Mouse (Mus musculus): ENCODE measurements at regions not wholly inside any gene's neighbourhood (a gene's known extent, or its start where the extent isn't known, plus 50 kb on each side); places are given as distances from the start of the nearest gene placed in this dataset.

DNA sequence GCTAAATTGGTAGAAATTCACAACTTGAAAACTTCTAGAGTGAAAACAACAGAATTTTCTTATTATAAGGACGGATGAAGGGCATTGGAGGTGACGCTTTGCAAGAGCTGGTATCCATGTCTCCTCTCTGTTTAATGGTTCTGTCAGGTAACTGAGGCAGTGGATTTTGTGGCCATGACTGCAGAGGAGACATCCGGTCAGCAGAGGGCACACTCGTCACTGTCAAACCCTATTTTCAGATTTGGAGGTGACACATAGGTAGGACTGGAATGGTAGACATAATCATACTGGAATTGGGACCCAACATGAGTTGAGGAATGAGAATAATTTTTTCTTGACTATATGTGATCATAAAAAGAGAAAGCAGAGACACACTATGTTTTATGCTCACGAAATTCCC, 98.7 kb upstream of the Zic3 start:
- no peaks in the 10 kb centered on the region for H3K4me1 ChIP-seq (ENCODE audit: control insufficient read depth, insufficient read depth, low read length)
- no peak overlapping the region for H3K27ac ChIP-seq (replicated peaks; ENCODE audit: low read depth, low read length)
- H3K4me2 ChIP-seq (ENCODE audit: low read depth, low read length): no peak overlapping the region
- no peak overlapping the region for H3K9ac ChIP-seq (ENCODE audit: low read depth, low read length)
- DNase-seq (ENCODE audit: low spot score): no peak
- H3K27me3 ChIP-seq (replicated peaks; ENCODE audit: control insufficient read depth, insufficient read depth, low read length): peaks cover 65% of the 10 kb centered on the region
- no peaks in the 10 kb centered on the region for H3K36me3 ChIP-seq (ENCODE audit: control insufficient read depth, insufficient read depth, low read length)
- ATAC-seq (ENCODE audit: low read depth): no peak
- 37% methylated on average over 5 of the region's 5 CpGs for WGBS
- no peak overlapping the region for H3K4me3 ChIP-seq (ENCODE audit: low read depth, low read length)
- H3K9me3 ChIP-seq (ENCODE audit: control insufficient read depth, low read length): no peaks in the 10 kb centered on the region

DNA sequence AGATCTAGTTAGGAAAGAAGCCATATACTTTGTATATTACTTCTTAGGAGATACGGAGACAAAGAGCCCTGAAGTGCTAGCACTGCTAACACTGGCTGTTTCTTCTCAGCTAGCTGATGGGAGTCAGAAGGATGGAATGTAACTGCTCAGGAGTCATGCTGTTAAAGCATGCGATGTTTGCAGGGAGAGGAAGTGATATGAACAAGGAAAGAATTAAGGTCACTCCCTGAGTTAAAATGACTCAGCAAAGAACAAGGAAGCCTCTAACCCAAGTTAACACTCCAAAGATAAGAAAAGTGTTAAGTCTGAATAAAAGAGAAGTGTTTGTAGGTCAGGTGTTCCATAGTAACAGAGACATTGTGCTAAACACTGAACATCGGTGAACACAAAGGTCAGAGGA, 86.9 kb upstream of the Zic3 start:
- DNase-seq (ENCODE audit: low spot score): no peak
- H3K4me2 ChIP-seq (ENCODE audit: low read depth, low read length): no peak overlapping the region

DNA sequence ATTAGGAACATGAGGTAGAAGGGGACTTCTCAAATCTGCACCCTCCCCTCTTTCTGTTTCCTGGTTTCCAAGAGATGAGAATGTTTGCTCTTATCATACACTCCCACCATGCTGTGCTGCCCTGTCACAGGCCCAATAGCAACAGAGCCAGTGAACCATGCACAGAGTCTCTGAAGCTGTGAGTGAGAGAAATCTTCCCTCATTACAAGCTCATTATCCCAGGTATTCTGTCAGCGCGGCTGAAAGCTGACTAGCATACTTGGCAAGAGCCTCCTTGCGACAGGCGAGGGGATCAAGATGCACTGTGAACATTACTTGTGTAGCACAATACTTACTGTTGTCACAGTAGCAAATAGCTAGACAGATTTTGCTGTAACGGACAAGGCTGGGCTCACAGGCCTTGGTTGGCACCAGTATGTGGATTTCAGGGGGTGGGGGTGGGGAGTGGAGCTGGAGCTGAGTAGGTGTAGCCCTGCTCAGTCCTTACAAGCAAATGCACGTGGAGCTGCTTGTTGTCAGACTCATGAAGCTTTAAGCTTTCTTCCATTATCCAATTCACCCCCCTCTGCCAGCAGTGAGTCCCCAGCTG, 84.2 kb upstream of the Zic3 start:
- H3K9me3 ChIP-seq (ENCODE audit: control insufficient read depth, low read length): no peaks in the 10 kb centered on the region
- H3K27me3 ChIP-seq (replicated peaks; ENCODE audit: control insufficient read depth, insufficient read depth, low read length): peaks cover 5% of the 10 kb centered on the region; the same call in 1 of the 2 replicates
- WGBS: 41% methylated on average over 6 of the region's 6 CpGs
- no peak overlapping the region for H3K4me2 ChIP-seq (ENCODE audit: low read depth, low read length)
- no peak overlapping the region for H3K4me3 ChIP-seq (ENCODE audit: low read depth, low read length)
- DNase-seq (ENCODE audit: low spot score) (no peak), ATAC-seq (ENCODE audit: low read depth) (no peak)
- H3K36me3 ChIP-seq (ENCODE audit: control insufficient read depth, insufficient read depth, low read length): no peaks in the 10 kb centered on the region
- H3K27ac ChIP-seq (replicated peaks; ENCODE audit: low read depth, low read length): no peak overlapping the region
- H3K4me1 ChIP-seq (ENCODE audit: control insufficient read depth, insufficient read depth, low read length): no peaks in the 10 kb centered on the region
- H3K9ac ChIP-seq (ENCODE audit: low read depth, low read length): no peak overlapping the region

More for the DNA sequence above, 86.9 kb upstream of the Zic3 start:
- H3K27ac ChIP-seq (replicated peaks; ENCODE audit: low read depth, low read length): no peak overlapping the region
- peaks cover 5% of the 10 kb centered on the region; the same call in 1 of the 2 replicates for H3K27me3 ChIP-seq (replicated peaks; ENCODE audit: control insufficient read depth, insufficient read depth, low read length)
- ATAC-seq (ENCODE audit: low read depth): no peak
- H3K9me3 ChIP-seq (ENCODE audit: control insufficient read depth, low read length): no peaks in the 10 kb centered on the region
- H3K4me1 ChIP-seq (ENCODE audit: control insufficient read depth, insufficient read depth, low read length): no peaks in the 10 kb centered on the region
- no peak overlapping the region for H3K9ac ChIP-seq (ENCODE audit: low read depth, low read length)
- no peak overlapping the region for H3K4me3 ChIP-seq (ENCODE audit: low read depth, low read length)
- H3K36me3 ChIP-seq (ENCODE audit: control insufficient read depth, insufficient read depth, low read length): no peaks in the 10 kb centered on the region
- 49% methylated on average over 3 of the region's 3 CpGs for WGBS

DNA sequence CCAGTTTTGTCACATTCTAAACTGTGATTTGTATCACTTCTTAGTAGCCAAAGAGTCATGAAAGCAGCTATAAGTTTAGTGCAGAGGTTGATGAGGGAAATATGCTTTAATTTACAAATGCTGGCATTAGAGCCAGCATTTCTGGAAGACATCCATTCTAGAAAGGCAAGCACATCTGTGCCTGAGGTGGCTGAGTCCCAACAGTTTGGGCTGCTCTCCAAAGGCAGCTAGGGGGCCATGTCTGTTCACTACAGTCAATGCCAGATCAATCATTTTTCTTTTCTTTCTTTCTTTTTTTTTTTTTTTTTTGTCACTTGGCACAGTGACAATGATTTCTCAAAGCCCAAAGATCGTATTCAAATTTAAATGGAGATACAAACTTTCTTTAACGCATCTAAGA, 71.6 kb upstream of the Zic3 start:
- no peaks in the 10 kb centered on the region for H3K4me1 ChIP-seq (ENCODE audit: control insufficient read depth, insufficient read depth, low read length)
- H3K9me3 ChIP-seq (ENCODE audit: control insufficient read depth, low read length): no peaks in the 10 kb centered on the region
- no peak overlapping the region for H3K27ac ChIP-seq (replicated peaks; ENCODE audit: low read depth, low read length)
- H3K9ac ChIP-seq (ENCODE audit: low read depth, low read length): no peak overlapping the region
- DNase-seq (ENCODE audit: low spot score) (no peak), ATAC-seq (ENCODE audit: low read depth) (no peak)
- no peaks in the 10 kb centered on the region for H3K36me3 ChIP-seq (ENCODE audit: control insufficient read depth, insufficient read depth, low read length)
- no peak overlapping the region for H3K4me2 ChIP-seq (ENCODE audit: low read depth, low read length)
- no peak overlapping the region for H3K4me3 ChIP-seq (ENCODE audit: low read depth, low read length)
- 52% methylated on average over 2 of the region's 2 CpGs for WGBS
- no peaks in the 10 kb centered on the region for H3K27me3 ChIP-seq (replicated peaks; ENCODE audit: control insufficient read depth, insufficient read depth, low read length)

DNA sequence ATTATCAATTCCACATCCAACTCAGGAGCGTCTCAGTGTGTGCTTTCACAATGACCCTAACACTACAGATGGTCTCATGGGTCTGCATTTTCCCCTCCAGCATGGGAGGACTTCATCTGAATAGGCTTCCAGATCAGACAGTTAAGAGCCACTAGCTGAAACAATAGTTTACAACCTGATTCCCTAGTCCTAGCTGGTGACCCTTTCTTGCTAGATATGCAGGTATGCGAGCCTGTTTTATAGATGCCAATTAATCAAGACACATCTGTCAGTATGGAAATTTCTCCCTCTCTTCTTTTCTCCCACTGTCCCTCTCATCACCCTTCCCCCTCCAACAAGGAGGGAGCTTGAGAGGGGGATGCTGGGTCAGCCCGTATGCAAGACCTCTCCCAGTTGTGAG, 71.2 kb upstream of the Zic3 start:
- 41% methylated on average over 3 of the region's 3 CpGs for WGBS

DNA sequence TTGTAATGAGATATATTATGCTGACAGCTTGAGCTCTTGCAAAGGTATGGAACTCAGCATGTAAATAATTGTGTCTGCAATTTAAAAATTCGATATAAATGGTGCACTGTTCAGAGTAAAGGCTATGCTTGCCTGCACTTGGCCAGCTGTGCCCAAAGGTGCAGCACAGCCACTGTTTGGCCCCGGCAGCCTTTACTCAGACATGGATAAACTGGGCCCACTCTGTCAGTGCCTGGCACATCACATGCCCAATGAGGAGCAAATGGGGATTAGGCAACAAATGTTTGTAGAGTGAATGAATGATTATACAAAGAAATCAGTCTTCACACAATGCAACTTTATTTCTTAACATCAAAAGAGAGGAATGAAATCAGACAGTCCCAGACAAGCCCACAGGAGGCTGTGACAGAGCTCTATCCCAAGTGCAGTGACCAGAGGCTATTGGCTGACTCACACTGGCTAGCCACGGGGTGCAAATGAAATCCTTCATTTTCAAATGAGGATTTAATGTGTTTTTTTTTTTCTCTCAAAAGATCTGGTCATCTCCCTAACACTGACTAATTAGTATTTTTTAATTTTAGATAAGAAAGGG, 67.8 kb upstream of the Zic3 start:
- ATAC-seq (ENCODE audit: low read depth): no peak

More for the DNA sequence above, 71.2 kb upstream of the Zic3 start:
- no peaks in the 10 kb centered on the region for H3K4me1 ChIP-seq (ENCODE audit: control insufficient read depth, insufficient read depth, low read length)
- no peaks in the 10 kb centered on the region for H3K9me3 ChIP-seq (ENCODE audit: control insufficient read depth, low read length)
- no peak for DNase-seq (ENCODE audit: low spot score)
- H3K36me3 ChIP-seq (ENCODE audit: control insufficient read depth, insufficient read depth, low read length): no peaks in the 10 kb centered on the region
- H3K27ac ChIP-seq (replicated peaks; ENCODE audit: low read depth, low read length): no peak overlapping the region
- no peaks in the 10 kb centered on the region for H3K27me3 ChIP-seq (replicated peaks; ENCODE audit: control insufficient read depth, insufficient read depth, low read length)
- no peak overlapping the region for H3K4me3 ChIP-seq (ENCODE audit: low read depth, low read length)
- H3K9ac ChIP-seq (ENCODE audit: low read depth, low read length): no peak overlapping the region
- no peak overlapping the region for H3K4me2 ChIP-seq (ENCODE audit: low read depth, low read length)
- ATAC-seq (ENCODE audit: low read depth): no peak

More for the DNA sequence above, 67.8 kb upstream of the Zic3 start:
- Histone ChIP-seq H3K9ac (ENCODE audit: low read depth, low read length) (no peak overlapping the region), H3K27me3 (replicated peaks; ENCODE audit: control insufficient read depth, insufficient read depth, low read length) (no peaks in the 10 kb centered on the region), H3K4me3 (ENCODE audit: low read depth, low read length) (no peak overlapping the region), H3K4me2 (ENCODE audit: low read depth, low read length) (no peak overlapping the region), H3K27ac (replicated peaks; ENCODE audit: low read depth, low read length) (no peak overlapping the region), H3K9me3 (ENCODE audit: control insufficient read depth, low read length) (no peaks in the 10 kb centered on the region), H3K4me1 (ENCODE audit: control insufficient read depth, insufficient read depth, low read length) (no peaks in the 10 kb centered on the region), H3K36me3 (ENCODE audit: control insufficient read depth, insufficient read depth, low read length) (no peaks in the 10 kb centered on the region)
- 30% methylated on average over 3 of the region's 3 CpGs for WGBS
- no peak for DNase-seq (ENCODE audit: low spot score)
